Mouse (Mus musculus) ovary, postnatal 14 days (tissue): ENCODE data around the gene Rxrg.
A peak's percentile ranks its signal among the peaks of the same experiment; 100 is the strongest.

Experiments used
- DNase-seq: peaks from one replicate; pipeline ENCODE4 v3.0.0; 2022; ENCODE audit warnings: low spot score

The Rxrg gene

GRCm38 (mm10) chr1:167598255-167599081 is at the start of gene Rxrg:
TSS of gene Rxrg (plus strand) at chr1:167598384.
- peak; percentile 25 for DNase-seq

DNA sequence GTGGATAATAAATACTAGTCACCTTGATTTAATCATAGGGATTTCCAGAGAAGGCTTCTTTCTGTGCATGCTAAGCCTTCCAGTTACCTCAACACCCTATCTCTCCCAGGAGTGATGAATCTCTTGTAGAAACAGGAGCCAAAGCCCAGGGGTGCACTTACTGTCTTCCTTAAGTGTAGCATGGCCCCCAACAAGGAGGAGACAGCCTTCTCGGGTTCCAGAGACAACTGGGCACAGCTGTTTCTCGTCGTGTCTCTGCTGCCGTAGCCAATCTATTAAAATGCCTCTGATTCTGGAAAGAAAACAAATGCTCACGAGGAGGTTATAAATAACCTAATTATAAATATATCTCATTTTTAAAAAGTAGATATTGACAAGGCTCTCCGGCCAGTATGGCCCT is 48.9 kb upstream of the Rxrg start:
- no peak for DNase-seq

DNA sequence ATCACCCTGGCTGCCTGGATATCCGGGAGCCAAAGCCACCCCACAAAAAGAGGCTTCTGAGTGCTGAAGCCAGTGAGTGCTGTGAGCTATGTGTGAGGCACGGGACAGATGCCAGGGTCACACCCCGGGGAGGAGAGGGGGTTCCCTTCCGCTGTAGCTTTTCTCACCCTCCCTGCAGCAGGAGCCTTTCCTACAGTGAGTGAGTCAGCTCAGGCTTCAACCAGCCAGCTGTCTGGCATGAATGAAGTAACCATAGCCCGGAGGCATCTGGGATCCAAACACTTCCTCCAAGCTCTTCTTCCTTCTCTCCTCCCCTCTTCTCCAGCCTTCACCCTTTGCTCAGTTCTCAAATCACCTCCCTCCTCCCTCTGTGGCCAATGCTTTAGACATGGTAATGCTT is 46.6 kb upstream of the Rxrg start:
- no peak for DNase-seq

GRCm38 (mm10) chr1:167553959-167554526 is 44.1 kb upstream of the Rxrg start:
- DNase-seq: no peak

DNA sequence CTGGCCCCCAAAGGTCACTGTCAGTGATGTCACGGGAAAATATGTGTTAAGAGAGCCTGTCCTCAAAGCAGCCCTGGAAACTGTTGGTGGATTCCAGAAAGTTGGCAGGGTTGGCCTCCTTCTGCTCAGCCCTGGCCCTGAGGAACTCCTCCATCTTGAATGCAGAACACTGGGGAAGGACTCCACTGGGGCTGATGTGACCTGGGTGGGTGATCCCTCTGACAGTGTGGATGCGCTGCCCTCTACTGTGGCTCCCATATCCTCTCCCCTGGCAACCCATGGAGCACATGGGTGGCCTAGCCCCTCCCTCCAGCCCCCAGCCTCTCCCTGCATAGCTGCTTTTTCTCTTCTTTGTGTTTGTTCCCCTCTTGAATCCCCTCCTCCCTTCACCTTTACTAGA is 31.6 kb upstream of the Rxrg start:
- no peak for DNase-seq

DNA sequence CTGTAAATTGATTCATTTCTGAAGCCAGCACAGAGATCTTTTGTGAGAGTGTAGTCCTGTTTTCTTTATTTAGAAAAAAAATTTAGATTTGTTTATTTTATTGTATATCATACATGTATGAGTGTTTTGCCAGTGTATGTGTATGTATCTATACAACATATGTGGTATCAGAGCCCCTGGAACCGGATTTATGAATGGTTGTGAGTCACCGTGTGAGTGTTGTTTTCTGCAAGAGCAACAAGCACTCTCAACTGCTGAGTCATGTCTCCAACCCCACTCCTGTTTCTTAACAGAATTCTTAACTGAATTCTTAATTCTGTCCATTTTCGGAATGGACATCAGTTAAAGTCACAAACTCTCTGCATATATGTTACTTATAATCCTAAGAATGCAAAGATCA is 19.1 kb upstream of the Rxrg start:
- DNase-seq: no peak

DNA sequence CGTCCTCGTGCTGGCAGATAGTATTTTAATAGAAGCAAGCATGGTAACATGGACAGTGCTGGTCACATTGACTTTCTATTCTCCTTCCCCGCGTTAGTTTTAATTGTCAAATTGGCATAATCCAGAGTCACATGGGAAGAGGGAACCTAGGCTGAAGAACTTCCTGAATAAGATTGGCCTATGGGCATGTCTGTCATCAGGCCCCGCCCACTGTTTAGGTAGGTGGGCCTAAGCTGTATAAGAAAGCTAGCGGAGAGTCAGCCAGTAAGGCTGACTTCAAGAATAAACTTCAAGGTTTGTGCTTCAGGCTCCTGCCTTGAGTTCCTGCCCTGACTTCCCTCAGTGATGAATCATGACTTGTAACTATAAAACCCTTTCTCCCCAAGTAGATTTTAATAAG is 15.0 kb upstream of the Rxrg start:
- DNase-seq: no peak

GRCm38 (mm10) chr1:167583888-167584287 is 14.3 kb upstream of the Rxrg start:
- no peak for DNase-seq

GRCm38 (mm10) chr1:167588747-167589558 is 9.2 kb upstream of the Rxrg start:
- no peak for DNase-seq

GRCm38 (mm10) chr1:167592175-167592574 is 6.0 kb upstream of the Rxrg start:
- no peak for DNase-seq

GRCm38 (mm10) chr1:167599211-167599735 is 1.1 kb downstream of the Rxrg start:
- no peak for DNase-seq

DNA sequence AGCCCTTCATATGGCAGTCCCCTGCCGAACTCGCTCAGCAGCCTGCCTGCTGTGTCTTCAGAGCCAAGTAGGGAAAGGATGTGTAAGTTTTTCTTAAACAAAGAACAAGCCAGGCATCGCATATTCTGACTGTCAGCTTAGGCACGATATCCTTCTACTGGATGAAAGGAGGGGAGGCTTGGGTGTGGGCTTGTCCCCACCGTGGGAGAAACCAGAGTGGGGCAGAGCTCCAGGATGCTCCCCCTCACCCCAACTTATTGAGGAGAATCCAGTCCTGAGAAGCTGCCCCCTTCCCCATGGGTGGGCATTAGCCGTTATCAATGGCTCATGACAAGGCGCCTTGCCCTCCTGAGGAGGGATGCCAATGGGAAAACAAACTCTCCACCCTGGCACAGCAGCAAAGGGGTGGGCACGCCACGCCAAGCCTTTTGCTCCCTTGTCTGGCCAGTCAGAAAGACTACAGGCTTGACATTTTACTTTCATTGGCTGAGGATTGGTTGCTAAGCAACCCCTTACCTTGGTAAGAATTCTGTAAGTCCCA is 10.1 kb downstream of the Rxrg start:
- no peak for DNase-seq

DNA sequence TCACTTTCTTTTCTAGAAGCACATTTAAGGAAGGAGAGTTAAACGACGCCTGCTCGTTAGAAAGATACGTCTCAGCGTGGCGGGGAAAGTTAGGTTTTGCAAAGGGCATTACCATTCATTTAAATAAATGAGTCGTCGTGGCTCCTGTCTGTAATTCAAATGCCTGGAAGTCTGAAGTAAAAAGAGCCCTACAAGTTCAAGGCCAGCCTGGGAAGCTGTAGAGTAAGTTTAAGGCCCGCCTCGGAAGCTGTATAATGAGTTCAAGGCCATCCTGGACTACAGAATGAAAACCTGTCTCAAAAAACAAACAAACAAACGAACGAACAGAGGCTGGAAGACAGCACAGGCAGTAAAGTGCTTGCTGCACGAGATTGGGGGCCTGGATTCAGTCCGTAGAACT is 18.9 kb downstream of the Rxrg start:
- DNase-seq: no peak

DNA sequence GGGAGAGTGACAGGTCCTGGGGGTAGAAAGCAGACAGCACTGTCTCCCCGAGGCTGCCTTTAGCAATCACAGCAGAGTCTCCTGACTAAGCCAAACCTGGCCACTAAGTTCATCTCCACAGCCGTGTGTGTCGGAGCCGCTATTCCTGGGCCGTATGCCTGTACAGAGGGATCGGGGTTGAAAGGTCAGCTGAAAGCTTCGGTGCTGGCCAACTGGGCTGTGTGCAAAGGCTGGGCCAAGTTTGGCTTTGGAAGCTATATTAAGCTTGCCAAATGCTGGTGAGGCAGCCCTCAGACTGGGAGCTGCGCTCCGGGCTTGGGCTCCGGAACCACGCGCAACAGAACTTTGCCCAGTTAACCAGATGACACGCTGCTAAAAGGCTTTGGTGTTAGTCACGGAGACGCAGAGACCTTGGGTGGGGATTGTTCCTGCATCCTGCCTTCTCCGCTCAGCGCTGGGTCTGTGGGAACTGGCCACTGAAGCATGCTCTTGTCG is 19.9 kb downstream of the Rxrg start:
- peak; percentile 18 for DNase-seq

DNA sequence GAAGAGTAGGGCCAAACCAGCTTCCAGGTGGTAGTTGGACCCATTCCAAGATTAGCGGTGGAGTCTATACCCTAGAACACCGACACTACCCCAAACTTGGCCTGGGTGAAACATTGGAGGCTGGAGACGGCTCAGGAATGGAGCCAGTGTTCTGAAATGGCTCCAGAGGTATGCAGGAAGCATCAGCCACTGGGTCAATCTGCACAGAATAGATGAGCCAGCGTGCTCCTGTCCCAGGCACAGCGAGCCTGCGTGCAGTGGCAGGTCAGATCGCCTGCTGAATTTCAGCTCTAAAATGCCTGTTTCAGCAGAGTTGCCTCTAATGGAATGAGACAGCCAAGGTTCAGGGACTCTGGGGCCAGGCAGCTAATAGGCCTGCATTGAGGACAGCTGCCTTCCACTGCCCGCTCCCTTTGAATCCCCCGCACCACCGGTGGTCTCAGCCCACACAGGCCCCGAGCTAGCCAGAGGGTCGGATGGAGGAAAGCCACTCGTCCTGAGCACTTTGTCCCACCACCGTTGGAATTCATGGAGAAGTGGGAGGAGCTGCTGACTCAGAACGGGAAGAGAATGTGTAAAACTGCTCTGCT is 22.1 kb downstream of the Rxrg start:
- DNase-seq: no peak

- no peak for DNase-seq
Measured at GRCm38 (mm10) chr1:167625098-167625497, 26.9 kb downstream of the Rxrg start.

- no peak for DNase-seq
Measured at GRCm38 (mm10) chr1:167631765-167632164, 33.6 kb downstream of the Rxrg start.

GRCm38 (mm10) chr1:167635702-167636101 is 37.5 kb downstream of the Rxrg start:
- no peak for DNase-seq

GRCm38 (mm10) chr1:167636948-167637347 is 38.8 kb downstream of the Rxrg start:
- peak; percentile 61 for DNase-seq

DNA sequence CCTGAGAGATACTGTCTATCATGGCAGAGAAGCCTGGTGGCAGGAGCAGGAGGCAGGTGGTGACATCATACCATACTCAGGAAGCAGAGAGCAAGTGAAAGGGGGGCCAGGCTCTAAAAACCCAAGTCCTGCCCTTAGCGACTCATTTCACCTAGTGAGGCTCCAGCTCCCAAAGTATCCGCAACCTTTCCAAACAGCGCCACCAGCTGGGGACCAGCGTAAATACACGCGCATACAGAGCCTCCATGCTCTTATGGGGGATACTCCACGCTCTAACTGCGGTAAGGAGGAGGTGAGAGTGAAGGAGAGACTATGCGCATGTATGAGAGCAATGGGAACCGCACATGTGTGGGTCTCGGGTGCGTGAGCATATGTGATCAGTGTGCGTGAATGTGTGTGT is 39.9 kb downstream of the Rxrg start:
- DNase-seq: peak; percentile 30

DNA sequence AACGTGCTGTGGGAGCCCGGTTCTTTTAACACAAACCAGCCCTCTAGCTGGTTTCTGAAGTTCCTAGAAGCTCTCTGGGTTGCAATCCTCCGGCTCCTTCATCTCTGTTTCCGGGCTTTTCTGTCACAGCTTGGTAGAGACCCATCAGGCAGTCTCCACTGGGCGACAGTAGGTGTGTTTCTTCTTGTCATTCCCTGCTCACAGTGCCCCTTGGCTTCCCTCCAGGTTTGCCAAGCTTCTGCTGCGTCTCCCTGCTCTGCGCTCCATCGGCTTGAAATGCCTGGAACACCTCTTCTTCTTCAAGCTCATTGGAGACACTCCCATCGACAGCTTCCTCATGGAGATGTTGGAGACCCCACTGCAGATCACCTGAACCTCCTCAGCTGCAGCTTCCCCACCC is 40.7 kb downstream of the Rxrg start:
- no peak for DNase-seq
